Comparison of ENCODE assay signal across 8 mouse cellular contexts in the genomic region with DNA sequence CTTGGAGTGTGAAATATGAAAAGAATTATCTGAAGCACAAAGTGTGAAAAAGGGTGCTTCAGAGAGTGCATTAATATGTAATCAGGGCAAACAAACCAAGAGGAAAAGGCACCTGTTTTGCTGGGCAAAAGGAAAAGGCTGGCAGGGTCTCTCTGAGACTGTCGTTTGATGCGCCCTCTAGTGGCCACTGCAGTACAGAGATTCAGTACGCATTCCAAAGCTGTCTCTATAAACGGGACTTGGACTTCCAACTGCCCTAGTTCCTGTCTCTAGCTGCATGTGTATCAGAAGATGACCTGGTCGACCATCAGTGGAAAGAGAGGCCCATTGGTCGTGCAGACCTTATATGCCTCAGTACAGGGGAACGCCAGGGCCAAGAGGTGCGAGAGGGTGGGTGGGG. TPM values are rescaled to one million over a fixed set of nuclear protein-coding genes. Genes with fewer than 3 reads are reported as not detected.
A peak's percentile ranks its signal among the peaks of the same experiment; 100 is the strongest.
DNase-seq lines count a peak whose midpoint lies in the region; ATAC-seq and TF ChIP-seq lines count a peak whose summit lies in the region.

No protein-coding gene starts in this region.

- H3K9me3 ChIP-seq in kidney, embryonic 14.5 days (ENCODE audit: control insufficient read depth, low read length): no peaks in the 10 kb centered on the region
- H3K9me3 ChIP-seq in liver, embryonic 13.5 days (replicated peaks): no peaks in the 10 kb centered on the region
- no peaks in the 10 kb centered on the region for H3K9me3 ChIP-seq in neural tube, embryonic 13.5 days
- H3K9me3 ChIP-seq in stomach, embryonic 16.5 days (replicated peaks; ENCODE audit: control insufficient read depth, low read length): no peaks in the 10 kb centered on the region

- no peak for TF ChIP-seq POLR2A in cortical plate, adult 2 months (IDR thresholded peaks at IDR 0.05; ENCODE audit: extremely low read depth, insufficient read depth, low read length)

- H3K4me2 ChIP-seq in kidney, embryonic 14.5 days (replicated peaks; ENCODE audit: low read depth, low read length): no peak overlapping the region
- no peak overlapping the region for H3K4me2 ChIP-seq in liver, embryonic 13.5 days
- no peak overlapping the region for H3K4me2 ChIP-seq in neural tube, embryonic 13.5 days
- H3K4me2 ChIP-seq in stomach, embryonic 16.5 days (ENCODE audit: low read depth, low read length): no peak overlapping the region

- H3K27ac ChIP-seq in cortical plate, adult 2 months (ENCODE audit: insufficient read depth, low read length): no peak overlapping the region
- no peak overlapping the region for H3K27ac ChIP-seq in kidney, embryonic 14.5 days (ENCODE audit: low read depth, low read length)
- no peak overlapping the region for H3K27ac ChIP-seq in liver, embryonic 13.5 days
- no peak overlapping the region for H3K27ac ChIP-seq in neural tube, embryonic 13.5 days (replicated peaks)
- H3K27ac ChIP-seq in stomach, embryonic 16.5 days (ENCODE audit: low read length): no peak overlapping the region

- WGBS in kidney, embryonic 14.5 days: 22% methylated on average over 8 of the region's 8 CpGs
- 24% methylated on average over 8 of the region's 8 CpGs for WGBS in liver, embryonic 13.5 days (ENCODE audit: insufficient replicate concordance)
- WGBS in neural tube, embryonic 13.5 days: 19% methylated on average over 8 of the region's 8 CpGs
- WGBS in stomach, embryonic 16.5 days: 21% methylated on average over 8 of the region's 8 CpGs

- no peaks in the 10 kb centered on the region for H3K4me1 ChIP-seq in cortical plate, adult 2 months (ENCODE audit: control insufficient read depth, insufficient read depth, low read length)
- no peaks in the 10 kb centered on the region for H3K4me1 ChIP-seq in kidney, embryonic 14.5 days (ENCODE audit: control insufficient read depth, insufficient read depth, low read length)
- H3K4me1 ChIP-seq in liver, embryonic 13.5 days (replicated peaks): no peaks in the 10 kb centered on the region
- H3K4me1 ChIP-seq in neural tube, embryonic 13.5 days (replicated peaks): no peaks in the 10 kb centered on the region
- no peaks in the 10 kb centered on the region for H3K4me1 ChIP-seq in stomach, embryonic 16.5 days (ENCODE audit: control insufficient read depth, insufficient read depth, low read length)

- H3K27me3 ChIP-seq in kidney, embryonic 14.5 days (ENCODE audit: control insufficient read depth, insufficient read depth, low read length): no peaks in the 10 kb centered on the region
- no peaks in the 10 kb centered on the region for H3K27me3 ChIP-seq in liver, embryonic 13.5 days
- no peaks in the 10 kb centered on the region for H3K27me3 ChIP-seq in neural tube, embryonic 13.5 days
- no peaks in the 10 kb centered on the region for H3K27me3 ChIP-seq in stomach, embryonic 16.5 days (ENCODE audit: control insufficient read depth, insufficient read depth, low read length)

- peak; percentile 16 for DNase-seq in urinary bladder, postnatal 10 days (ENCODE audit: low spot score)
- no peak for DNase-seq in urinary bladder, adult 2 months (ENCODE audit: low spot score)
- DNase-seq in gastrocnemius, postnatal 25 days: peak; percentile 24
- no peak for DNase-seq in liver, embryonic 13.5 days

- peak; percentile 77 for TF ChIP-seq CTCF in cortical plate, adult 2 months (IDR thresholded peaks at IDR 0.05; ENCODE audit: extremely low read depth, insufficient read depth, low read length)

- ATAC-seq in kidney, embryonic 14.5 days (ENCODE audit: low FRiP score, low TSS enrichment): peak; percentile 80
- peak; percentile 26; the same call in 1 of the 2 replicates for ATAC-seq in liver, embryonic 13.5 days (ENCODE audit: low read depth)
- ATAC-seq in neural tube, embryonic 13.5 days (ENCODE audit: low read depth): peak; percentile 88
- peak; percentile 66 for ATAC-seq in stomach, embryonic 16.5 days (ENCODE audit: insufficient read depth, low FRiP score)

- H3K36me3 ChIP-seq in kidney, embryonic 14.5 days (ENCODE audit: control insufficient read depth, insufficient read depth, low read length): no peaks in the 10 kb centered on the region
- no peaks in the 10 kb centered on the region for H3K36me3 ChIP-seq in liver, embryonic 13.5 days
- H3K36me3 ChIP-seq in neural tube, embryonic 13.5 days: no peaks in the 10 kb centered on the region
- no peaks in the 10 kb centered on the region for H3K36me3 ChIP-seq in stomach, embryonic 16.5 days (ENCODE audit: control insufficient read depth, insufficient read depth, low read length)

- no peak overlapping the region for H3K4me3 ChIP-seq in cortical plate, adult 2 months (ENCODE audit: insufficient read depth, low read length)
- no peak overlapping the region for H3K4me3 ChIP-seq in kidney, embryonic 14.5 days (ENCODE audit: low read length)
- H3K4me3 ChIP-seq in liver, embryonic 13.5 days (replicated peaks): no peak overlapping the region
- no peak overlapping the region for H3K4me3 ChIP-seq in neural tube, embryonic 13.5 days
- no peak overlapping the region for H3K4me3 ChIP-seq in stomach, embryonic 16.5 days (replicated peaks; ENCODE audit: low read length)

- H3K9ac ChIP-seq in kidney, embryonic 14.5 days (ENCODE audit: low read depth, low read length): no peak overlapping the region
- no peak overlapping the region for H3K9ac ChIP-seq in liver, embryonic 13.5 days
- H3K9ac ChIP-seq in neural tube, embryonic 13.5 days: no peak overlapping the region
- H3K9ac ChIP-seq in stomach, embryonic 16.5 days (ENCODE audit: low read length): no peak overlapping the region

RNA-seq across cellular contexts. Expression of a gene that starts 58.7 kb away (rescaled TPM):
- polyA plus RNA-seq in urinary bladder, adult 2 months (2012; rRNA removed): 8.8 and 11.0 TPM in 2 replicates
- polyA plus RNA-seq in cortical plate, adult 2 months (2012; rRNA removed): 6.2 and 6.8 TPM in 2 replicates
- 1 to 10 TPM; 3.4 to 4.1 TPM for total RNA-seq in gastrocnemius, postnatal 25 days (2021)
- polyA plus RNA-seq in kidney, embryonic 14.5 days (2014; fragmentation: Nextera tagmentation; extraction: Ambion mirVana): 12.7 and 17.9 TPM in 2 replicates
- 6.0 and 6.4 TPM in 2 replicates for polyA plus RNA-seq in liver, embryonic 13.5 days (2015; fragmentation: Nextera tagmentation; extraction: Ambion mirVana)
- 6.8 and 9.5 TPM in 2 replicates for polyA plus RNA-seq in neural tube, embryonic 13.5 days (2015; fragmentation: Nextera tagmentation; extraction: Ambion mirVana)
- 12.8 TPM in 2 replicates for polyA plus RNA-seq in stomach, embryonic 16.5 days (2015; fragmentation: Nextera tagmentation; extraction: Ambion mirVana)

Comparison
In these comparisons a context has a peak if more than half of its experiments do, and no peak if none do; other contexts are left out.
1. DNase-seq: peak in urinary bladder, postnatal 10 days (single experiment) and gastrocnemius, postnatal 25 days (single experiment); none in urinary bladder, adult 2 months (single experiment) and liver, embryonic 13.5 days (single experiment).
2. ATAC-seq: peak in every context shown above with its lines; median percentile 88 in neural tube, embryonic 13.5 days; 80 in kidney, embryonic 14.5 days; 66 in stomach, embryonic 16.5 days; 26 in liver, embryonic 13.5 days.